Mouse (Mus musculus) ES-E14 (cell line): ENCODE measurements around the gene Ttc22.
A peak's percentile ranks its signal among the peaks of the same experiment; 100 is the strongest.

Source experiments
- HCFC1 ChIP-seq: IDR thresholded peaks from 2 replicates; pipeline ENCODE4 v1.6.1; 2012; ENCODE audit warnings: low read length, inconsistent platforms, borderline replicate concordance; ENCODE audit not compliant: insufficient read depth
- MAFK ChIP-seq: IDR thresholded peaks from 2 replicates; pipeline ENCODE4 v1.6.1; 2014; ENCODE audit warnings: mild to moderate bottlenecking, low read depth, low read length, inconsistent platforms; ENCODE audit not compliant: insufficient read depth
- ZC3H11A ChIP-seq: IDR thresholded peaks from 2 replicates; pipeline ENCODE4 v1.6.1; 2012; ENCODE audit warnings: low read depth, mild to moderate bottlenecking, inconsistent platforms, low read length, borderline replicate concordance
- ZNF384 ChIP-seq: IDR thresholded peaks from 2 replicates; pipeline ENCODE4 v1.6.1; 2012; ENCODE audit warnings: low read depth, low read length, inconsistent platforms

- TF ChIP-seq MAFK (peak; percentile 99), HCFC1 (no peak), ZC3H11A (no peak), ZNF384 (no peak)
Observed at GRCm38 (mm10) chr4:106613560-106613959, 8.7 kb upstream of the Ttc22 start.
